Mouse (Mus musculus): Measurements from ENCODE around the gene Kif3a. TPM values are rescaled to one million over a fixed set of nuclear protein-coding genes. Genes with fewer than 3 reads are reported as not detected.

Gene Kif3a
- total and polyA plus RNA-seq, 3 experiments = 7.7 to 26.5 (median 18.3) TPM

DNA sequence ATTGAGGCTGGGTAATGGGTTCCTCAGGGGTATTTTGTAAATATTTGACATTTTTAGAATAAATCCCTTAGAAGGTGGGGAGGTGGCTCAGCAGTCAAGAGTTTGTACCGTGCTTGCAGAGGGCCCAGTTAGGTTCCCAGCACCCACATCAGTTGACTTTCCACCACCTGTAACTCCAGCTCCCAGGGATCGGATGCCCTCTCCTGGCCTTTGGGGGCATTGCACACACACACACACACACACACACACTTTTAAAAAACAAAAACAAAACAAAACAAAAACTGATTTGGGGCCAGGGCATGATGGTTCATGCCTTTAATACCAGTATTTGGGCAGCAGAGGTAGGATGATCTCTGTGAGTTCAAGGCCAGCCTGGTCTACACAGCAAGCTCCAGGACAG is 56.9 kb downstream of the Kif3a start:
- in situ Hi-C loops (cut with MboI; ENCODE audit: low pct_ligation_motif_present, low pct_unique_long_range_greater_than_20kb, low sequenced_read_pairs) (loop anchor here (5.0 kb wide), 1 partner anchor 37 kb away; no protein-coding TSS in a partner anchor), dilution Hi-C loops (cut with MboI; ENCODE audit: extremely low pct_ligation_motif_present, extremely low pct_unique_long_range_greater_than_20kb, low sequenced_read_pairs) (no loop called here)
- Histone ChIP-seq H3K4me2 (ENCODE audit: insufficient read depth, low read depth, poor library complexity, severe bottlenecking) (no peak overlapping the region), H3K27me3 (replicated peaks) (no peaks in the 10 kb centered on the region), H3K79me2 (replicated peaks; ENCODE audit: control insufficient read depth, extremely low read depth, insufficient read depth, poor library complexity, severe bottlenecking) (no peaks in the 10 kb centered on the region), H3K4me3 (replicated peaks in 1 of 3; ENCODE audit: low read depth in 2 of 3, low read length in 2 of 3, poor library complexity in 1 of 3) (no peak overlapping the region), H3K9ac (ENCODE audit: insufficient read depth, low read depth) (no peak overlapping the region), H3K9me3 (replicated peaks; ENCODE audit: low read length) (peaks cover 8% of the 10 kb centered on the region), H3K27ac (ENCODE audit: insufficient read depth, low read depth) (no peak overlapping the region), H3K4me1 (ENCODE audit: control insufficient read depth in 1 of 2, insufficient read depth in 2 of 2) (peaks cover 35 to 75% of the 10 kb centered on the region in 2 experiments), H3K36me3 (replicated peaks in 1 of 2; ENCODE audit: control insufficient read depth in 1 of 2, insufficient read depth in 1 of 2, low read length in 1 of 2) (peaks cover 0 to 9% of the 10 kb centered on the region in 2 experiments)
- DNase-seq (ENCODE audit: extremely low read depth) = no peak
- TF ChIP-seq NELFE (IDR thresholded peaks at IDR 0.05; ENCODE audit: low read depth, low read length) = no peak
- TF ChIP-seq ZKSCAN1 (IDR thresholded peaks at IDR 0.05; ENCODE audit: borderline replicate concordance, low read depth, low read length) = no peak
- TF ChIP-seq TCF12 (IDR thresholded peaks at IDR 0.05; ENCODE audit: low read depth, low read length) = no peak
- TF ChIP-seq CTCF (conservative IDR thresholded peaks at IDR 0.05 in 1 of 2, IDR thresholded peaks at IDR 0.05 in 1 of 2; ENCODE audit: low read depth in 2 of 2, low read length in 2 of 2) = peak in 1 of 2 experiments; percentile 48; a peak in 2 of 4 replicates
- TF ChIP-seq SMC3 (IDR thresholded peaks at IDR 0.05; ENCODE audit: low read depth, low read length) = peak; percentile 51
- TF ChIP-seq JUN (IDR thresholded peaks at IDR 0.05; ENCODE audit: insufficient read depth, low read depth, low read length) = no peak
- no peak for TF ChIP-seq POLR2A (IDR thresholded peaks at IDR 0.05; ENCODE audit: low read depth, low read length)
- no peak for TF ChIP-seq MAFK (IDR thresholded peaks at IDR 0.05; ENCODE audit: insufficient replicate concordance, low read length)
- TF ChIP-seq E2F4 (IDR thresholded peaks at IDR 0.05; ENCODE audit: insufficient replicate concordance, low read depth, low read length) = no peak
- TF ChIP-seq ZC3H11A (IDR thresholded peaks at IDR 0.05; ENCODE audit: low read depth, low read length) = no peak
- TF ChIP-seq IRF4 (IDR thresholded peaks at IDR 0.05; ENCODE audit: low read depth, low read length) = no peak
- no peak for TF ChIP-seq TBP (conservative IDR thresholded peaks at IDR 0.05; ENCODE audit: low read depth, low read length)
- TF ChIP-seq MYC (IDR thresholded peaks at IDR 0.05; ENCODE audit: low read depth, low read length) = no peak
- TF ChIP-seq ZMIZ1 (IDR thresholded peaks at IDR 0.05; ENCODE audit: low read depth, low read length) = no peak
- TF ChIP-seq UBTF (IDR thresholded peaks at IDR 0.05; ENCODE audit: low read depth, low read length) = no peak
- TF ChIP-seq MAX (IDR thresholded peaks at IDR 0.05; ENCODE audit: low read length) = no peak
- TF ChIP-seq CHD2 (IDR thresholded peaks at IDR 0.05; ENCODE audit: low read length) = no peak
- TF ChIP-seq RAD21 (IDR thresholded peaks at IDR 0.05; ENCODE audit: low read depth, low read length) = peak; percentile 33
- TF ChIP-seq KAT2A (IDR thresholded peaks at IDR 0.05; ENCODE audit: insufficient replicate concordance, low read length) = no peak
- no peak for TF ChIP-seq MXI1 (IDR thresholded peaks at IDR 0.05; ENCODE audit: low read depth, low read length)

DNA sequence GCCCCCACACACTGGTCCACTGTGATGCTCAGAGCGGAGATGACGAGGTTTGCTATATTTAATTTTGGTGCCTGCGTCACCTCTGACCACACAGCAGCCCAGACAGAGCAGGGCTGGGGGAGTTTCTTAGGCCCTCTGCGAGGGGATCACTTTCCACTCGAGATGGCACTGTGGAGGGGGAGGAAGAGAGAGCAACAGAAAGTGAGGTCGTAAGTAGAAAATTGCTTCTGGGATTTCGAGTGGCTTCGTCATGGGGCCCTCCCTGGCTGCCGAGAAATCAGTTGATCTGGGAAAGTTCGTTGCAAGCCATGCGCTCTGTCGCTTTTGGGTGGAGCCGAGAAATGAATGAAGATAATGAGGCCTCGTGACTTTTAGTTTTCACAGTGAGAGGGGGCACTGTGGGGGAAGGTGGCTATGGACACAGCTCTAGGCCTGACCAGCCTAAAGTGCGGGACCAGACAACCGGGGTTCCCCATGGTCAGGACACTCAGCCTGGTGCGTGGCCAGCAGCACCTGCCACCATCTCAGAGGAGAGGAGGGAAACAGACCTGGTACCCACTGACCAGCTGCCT is 59.7 kb downstream of the Kif3a start:
- peak; percentile 93 for DNase-seq (ENCODE audit: extremely low read depth)
- H3K4me2 ChIP-seq (ENCODE audit: insufficient read depth, low read depth, poor library complexity, severe bottlenecking) = peak overlapping the region; percentile 52
- H3K4me3 ChIP-seq (replicated peaks in 1 of 3; ENCODE audit: low read depth in 2 of 3, low read length in 2 of 3, poor library complexity in 1 of 3) = peak overlapping the region; percentile 43 to 50 (median 45)
- no peaks in the 10 kb centered on the region for H3K79me2 ChIP-seq (replicated peaks; ENCODE audit: control insufficient read depth, extremely low read depth, insufficient read depth, poor library complexity, severe bottlenecking)
- H3K27me3 ChIP-seq (replicated peaks) = no peaks in the 10 kb centered on the region
- peaks cover 0 to 22% of the 10 kb centered on the region in 2 experiments for H3K36me3 ChIP-seq (replicated peaks in 1 of 2; ENCODE audit: control insufficient read depth in 1 of 2, insufficient read depth in 1 of 2, low read length in 1 of 2)
- peaks cover 29 to 76% of the 10 kb centered on the region in 2 experiments for H3K4me1 ChIP-seq (ENCODE audit: control insufficient read depth in 1 of 2, insufficient read depth in 2 of 2)
- in situ Hi-C loops (cut with MboI; ENCODE audit: low pct_ligation_motif_present, low pct_unique_long_range_greater_than_20kb, low sequenced_read_pairs) (no loop called here), dilution Hi-C loops (cut with MboI; ENCODE audit: extremely low pct_ligation_motif_present, extremely low pct_unique_long_range_greater_than_20kb, low sequenced_read_pairs) (no loop called here)
- H3K9me3 ChIP-seq (replicated peaks; ENCODE audit: low read length) = peaks cover 8% of the 10 kb centered on the region
- peak overlapping the region; percentile 95 for H3K27ac ChIP-seq (ENCODE audit: insufficient read depth, low read depth)
- H3K9ac ChIP-seq (ENCODE audit: insufficient read depth, low read depth) = peak overlapping the region; percentile 32
- TF ChIP-seq MAFK (IDR thresholded peaks at IDR 0.05; ENCODE audit: insufficient replicate concordance, low read length) = peak; percentile 67; the same call in 1 of the 2 replicates
- TF ChIP-seq CTCF (conservative IDR thresholded peaks at IDR 0.05 in 1 of 2, IDR thresholded peaks at IDR 0.05 in 1 of 2; ENCODE audit: low read depth in 2 of 2, low read length in 2 of 2) = peak in 1 of 2 experiments; percentile 8; a peak in 2 of 4 replicates
- TF ChIP-seq MEF2A (IDR thresholded peaks at IDR 0.05; ENCODE audit: borderline replicate concordance, low read depth, low read length) = peak; percentile 99
- peak; percentile 68 for TF ChIP-seq USF1 (IDR thresholded peaks at IDR 0.05; ENCODE audit: low read depth, low read length)
- TF ChIP-seq IRF4 (IDR thresholded peaks at IDR 0.05; ENCODE audit: low read depth, low read length) = peak; percentile 95
- peak; percentile 96 for TF ChIP-seq MAX (IDR thresholded peaks at IDR 0.05; ENCODE audit: low read length)
- peak; percentile 83 for TF ChIP-seq BHLHE40 (IDR thresholded peaks at IDR 0.05; ENCODE audit: low read depth, low read length)
- peak; percentile 40; the same call in 1 of the 2 replicates for TF ChIP-seq RCOR1 (conservative IDR thresholded peaks at IDR 0.05; ENCODE audit: low read depth, low read length)
- TF ChIP-seq CHD2 (IDR thresholded peaks at IDR 0.05; ENCODE audit: low read length) = peak; percentile 75; the same call in 1 of the 2 replicates
- TF ChIP-seq CHD1 (IDR thresholded peaks at IDR 0.05; ENCODE audit: low read depth, low read length) = no peak
- TF ChIP-seq JUN (IDR thresholded peaks at IDR 0.05; ENCODE audit: insufficient read depth, low read depth, low read length) = peak; percentile 90
- peak; percentile 78 for TF ChIP-seq NRF1 (IDR thresholded peaks at IDR 0.05; ENCODE audit: low read depth, low read length)
- peak; percentile 73; the same call in 1 of the 2 replicates for TF ChIP-seq MXI1 (IDR thresholded peaks at IDR 0.05; ENCODE audit: low read depth, low read length)
- peak; percentile 62 for TF ChIP-seq ELF1 (IDR thresholded peaks at IDR 0.05; ENCODE audit: low read depth, low read length)
- peak; percentile 10 for TF ChIP-seq RAD21 (IDR thresholded peaks at IDR 0.05; ENCODE audit: low read depth, low read length)
- peak; percentile 98 for TF ChIP-seq ETS1 (conservative IDR thresholded peaks at IDR 0.05; ENCODE audit: low read depth, low read length)
- no peak; the same call in 1 of the 2 replicates for TF ChIP-seq UBTF (IDR thresholded peaks at IDR 0.05; ENCODE audit: low read depth, low read length)
- peak; percentile 83 for TF ChIP-seq EP300 (IDR thresholded peaks at IDR 0.05; ENCODE audit: low read length)
- TF ChIP-seq ZMIZ1 (IDR thresholded peaks at IDR 0.05; ENCODE audit: low read depth, low read length) = peak; percentile 47; the same call in 1 of the 2 replicates
- no peak for TF ChIP-seq E2F4 (IDR thresholded peaks at IDR 0.05; ENCODE audit: insufficient replicate concordance, low read depth, low read length)
- peak; percentile 69 for TF ChIP-seq NELFE (IDR thresholded peaks at IDR 0.05; ENCODE audit: low read depth, low read length)
